Mouse (Mus musculus) E14TG2a.4 (cell line): ENCODE measurements at regions not wholly inside any gene's neighbourhood (a gene's known extent, or its start where the extent isn't known, plus 50 kb on each side); places are given as distances from the start of the nearest gene placed in this dataset.

Experiments
- H3K27me3 ChIP-seq: 2 replicates; pipeline ENCODE4 v1.6.1; 2014; ENCODE audit warnings: low read length, control low read depth; ENCODE audit not compliant: insufficient read depth
- H3K36me3 ChIP-seq: 2 replicates; pipeline ENCODE4 v1.6.1; 2014; ENCODE audit warnings: low read length, control low read depth; ENCODE audit not compliant: insufficient read depth
- H3K4me1 ChIP-seq: replicated peaks from 2 replicates; pipeline ENCODE4 v1.6.1; 2014; ENCODE audit warnings: low read depth, low read length, control low read depth
- H3K4me3 ChIP-seq: replicated peaks from 2 replicates; pipeline ENCODE4 v1.5.1; 2014; ENCODE audit warnings: mild to moderate bottlenecking, low read length
- H3K9me3 ChIP-seq: 2 replicates; pipeline ENCODE4 v1.6.1; 2014; ENCODE audit warnings: low read length, control low read depth
- CTCF ChIP-seq: conservative IDR thresholded peaks from 2 replicates; pipeline ENCODE4 v1.5.1; 2014; ENCODE audit warnings: low read length
- NANOG ChIP-seq: IDR thresholded peaks from 2 replicates; pipeline ENCODE4 v1.6.1; 2014; ENCODE audit warnings: borderline replicate concordance, low read length, mixed read lengths
- POU5F1 ChIP-seq: IDR thresholded peaks from 2 replicates; pipeline ENCODE4 v1.6.1; 2014; ENCODE audit warnings: low read length, borderline replicate concordance

DNA sequence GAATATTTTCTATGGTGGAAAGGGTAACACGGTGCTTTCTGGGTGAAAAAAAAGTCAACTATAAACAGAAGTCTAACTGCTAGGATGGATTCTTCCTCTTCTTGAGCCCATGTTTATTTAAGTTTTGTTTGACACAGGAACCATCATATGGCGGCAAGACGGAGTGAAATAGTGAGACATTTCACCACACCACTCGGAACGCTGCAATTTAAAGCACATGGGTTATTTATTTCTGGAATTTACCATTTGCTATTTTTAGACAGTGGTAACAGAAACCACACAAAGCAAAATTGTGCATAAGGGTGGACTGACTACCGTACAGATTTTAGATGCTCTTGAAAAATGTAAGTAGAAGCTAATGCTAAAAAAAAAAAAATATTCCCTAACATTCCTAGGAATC lies 103.1 kb upstream of the Ldb2 start:
- no peaks in the 10 kb centered on the region for H3K36me3 ChIP-seq
- no peak overlapping the region for H3K4me3 ChIP-seq
- no peaks in the 10 kb centered on the region for H3K27me3 ChIP-seq
- H3K4me1 ChIP-seq: no peaks in the 10 kb centered on the region
- no peaks in the 10 kb centered on the region for H3K9me3 ChIP-seq
- TF ChIP-seq NANOG (no peak), POU5F1 (no peak)

DNA sequence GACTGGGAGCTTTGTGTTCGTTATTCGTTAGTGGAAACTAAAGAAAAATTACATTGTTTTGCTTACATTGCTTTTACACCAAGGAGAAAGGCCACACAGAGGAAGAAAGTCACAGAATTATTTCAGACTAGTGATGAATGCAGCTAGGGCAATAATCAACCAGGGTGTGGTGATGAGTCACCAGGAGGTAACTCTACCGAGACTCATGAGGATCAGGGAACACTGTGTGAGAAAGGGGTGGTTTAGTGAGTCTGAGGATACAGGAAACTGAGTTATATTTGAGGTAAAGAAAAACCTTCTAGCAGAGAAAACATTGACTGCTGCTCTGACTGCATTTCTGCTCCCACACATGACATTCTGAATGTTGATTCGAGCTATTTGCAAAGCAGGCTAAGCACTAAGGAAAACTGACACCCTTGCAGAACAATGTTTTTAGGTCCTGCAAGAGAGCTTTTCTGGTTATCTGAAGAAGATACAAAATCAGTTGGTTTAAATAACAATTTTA lies 87.1 kb upstream of the Ldb2 start:
- Histone ChIP-seq H3K4me1 (no peaks in the 10 kb centered on the region), H3K9me3 (no peaks in the 10 kb centered on the region), H3K27me3 (no peaks in the 10 kb centered on the region), H3K36me3 (no peaks in the 10 kb centered on the region), H3K4me3 (no peak overlapping the region)
- TF ChIP-seq POU5F1 (no peak), CTCF (no peak), NANOG (no peak)

DNA sequence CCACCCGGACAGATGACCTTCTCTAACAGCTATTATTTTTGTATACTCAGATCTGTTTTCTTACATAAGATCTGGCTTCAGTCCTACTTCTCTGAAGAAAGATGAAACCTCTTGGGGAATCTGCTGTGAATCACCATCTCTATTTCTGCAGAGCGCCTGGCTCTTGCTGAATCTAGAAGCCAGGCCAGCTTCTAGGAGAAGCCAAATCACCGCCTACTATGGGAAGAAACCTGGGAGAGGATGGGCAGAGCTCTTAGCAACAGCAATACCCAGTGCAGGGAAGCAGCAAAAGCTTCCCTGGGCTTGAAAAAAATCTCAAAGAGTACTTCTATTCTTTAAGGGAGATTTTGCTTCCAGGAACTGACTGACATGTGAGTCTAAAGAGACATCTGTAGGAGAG lies 77.5 kb upstream of the Ldb2 start:
- no peak for TF ChIP-seq POU5F1
- no peak for TF ChIP-seq CTCF
- no peak for TF ChIP-seq NANOG
- Histone ChIP-seq H3K4me3 (no peak overlapping the region), H3K36me3 (no peaks in the 10 kb centered on the region), H3K9me3 (no peaks in the 10 kb centered on the region), H3K4me1 (no peaks in the 10 kb centered on the region), H3K27me3 (no peaks in the 10 kb centered on the region)

DNA sequence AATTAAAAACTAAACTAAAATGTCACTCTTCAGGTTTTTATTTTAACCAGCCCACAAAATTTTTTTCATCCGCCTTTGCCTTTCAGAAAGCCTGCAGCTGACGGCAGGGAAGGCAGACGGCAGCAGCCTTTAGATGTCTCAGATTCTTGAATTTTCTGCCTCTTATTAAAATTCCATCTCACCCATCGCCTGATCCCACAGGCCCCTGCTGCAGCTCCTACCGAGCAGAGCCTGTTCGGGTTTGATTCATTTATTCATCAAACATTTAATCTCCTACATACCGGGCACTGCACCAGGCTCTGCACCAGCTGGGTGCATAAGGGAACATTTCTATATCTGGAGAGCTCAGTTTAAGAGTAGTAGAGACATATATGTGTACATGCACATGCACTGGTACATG lies 72.8 kb upstream of the Ldb2 start:
- H3K4me3 ChIP-seq: no peak overlapping the region

DNA sequence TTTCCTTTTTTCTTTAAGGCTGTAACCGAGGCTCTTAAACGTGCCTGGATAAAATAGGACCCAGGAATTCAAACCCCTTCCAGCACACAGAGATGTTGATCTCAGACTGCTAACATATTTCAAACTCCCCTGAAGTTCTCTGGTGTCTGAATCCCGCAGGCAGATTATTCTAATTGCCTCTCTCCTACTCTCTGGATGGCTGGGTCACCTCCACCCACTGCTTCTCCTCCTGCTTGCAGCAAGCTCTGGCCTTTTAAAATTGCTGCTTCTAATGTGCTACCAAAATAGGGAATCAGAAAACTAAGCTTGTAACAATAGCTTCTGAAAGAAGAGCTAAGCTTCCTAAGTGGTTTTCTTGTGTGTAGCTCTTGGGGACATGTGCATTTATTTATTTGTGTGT lies 64.4 kb upstream of the Ldb2 start:
- Histone ChIP-seq H3K27me3 (no peaks in the 10 kb centered on the region), H3K4me3 (no peak overlapping the region), H3K36me3 (no peaks in the 10 kb centered on the region), H3K4me1 (no peaks in the 10 kb centered on the region), H3K9me3 (no peaks in the 10 kb centered on the region)
- no peak for TF ChIP-seq NANOG
- no peak for TF ChIP-seq POU5F1
- no peak for TF ChIP-seq CTCF

More for the DNA sequence above, 72.8 kb upstream of the Ldb2 start:
- H3K9me3 ChIP-seq: no peaks in the 10 kb centered on the region
- H3K4me1 ChIP-seq: no peaks in the 10 kb centered on the region
- TF ChIP-seq POU5F1 (no peak), CTCF (no peak), NANOG (no peak)
- no peaks in the 10 kb centered on the region for H3K27me3 ChIP-seq
- no peaks in the 10 kb centered on the region for H3K36me3 ChIP-seq

DNA sequence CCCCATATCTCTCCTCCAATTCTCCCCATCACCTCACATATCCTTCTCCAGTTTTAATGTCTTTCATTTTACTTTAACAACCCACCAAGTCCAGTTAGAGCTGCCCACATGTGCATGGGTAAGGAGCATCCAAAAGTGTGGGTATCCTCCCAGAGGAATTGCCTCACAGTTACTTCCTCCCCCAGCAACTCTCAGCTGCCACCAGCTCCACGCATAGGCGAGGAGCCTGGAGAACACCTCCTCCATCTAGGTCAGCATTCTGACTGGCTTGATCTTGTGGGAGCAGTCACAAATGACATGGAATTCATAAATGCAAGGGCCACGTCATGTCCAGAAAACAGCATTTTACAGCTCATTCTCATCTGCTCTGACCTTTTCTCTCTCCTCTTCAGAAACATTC lies 63.9 kb upstream of the Ldb2 start:
- Histone ChIP-seq H3K9me3 (no peaks in the 10 kb centered on the region), H3K27me3 (no peaks in the 10 kb centered on the region), H3K36me3 (no peaks in the 10 kb centered on the region), H3K4me1 (no peaks in the 10 kb centered on the region), H3K4me3 (no peak overlapping the region)
- no peak for TF ChIP-seq POU5F1
- TF ChIP-seq CTCF: no peak
- no peak for TF ChIP-seq NANOG

DNA sequence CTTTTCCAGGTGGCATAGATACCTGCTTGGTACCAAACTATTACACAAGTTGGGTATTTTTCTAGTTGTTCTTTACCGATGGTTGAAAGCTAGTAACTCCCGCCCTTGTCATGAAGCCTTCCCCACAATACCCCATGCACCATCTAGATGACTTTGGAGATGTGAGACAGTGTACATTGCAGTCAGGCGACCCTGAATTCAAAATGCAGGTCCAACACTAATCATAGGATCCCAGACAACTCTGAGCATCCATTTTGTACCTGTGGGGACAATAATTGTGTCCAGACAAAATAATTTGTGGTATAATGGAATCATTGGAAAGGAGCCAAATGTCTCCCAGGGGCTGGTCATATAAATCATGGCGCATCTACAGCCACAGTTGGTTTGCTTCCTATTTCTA lies 54.7 kb upstream of the Ldb2 start:
- peaks cover 13% of the 10 kb centered on the region for H3K9me3 ChIP-seq
- no peaks in the 10 kb centered on the region for H3K36me3 ChIP-seq
- no peaks in the 10 kb centered on the region for H3K4me1 ChIP-seq
- no peaks in the 10 kb centered on the region for H3K27me3 ChIP-seq
- TF ChIP-seq CTCF: no peak
- no peak for TF ChIP-seq POU5F1
- TF ChIP-seq NANOG: no peak
- no peak overlapping the region for H3K4me3 ChIP-seq
